Mouse (Mus musculus): ENCODE measurements around the gene Tpra1.

Tpra1 gene

GRCm38 (mm10) chr6:88901947-88902820 lies at the start of gene Tpra1:
TSS of gene Tpra1 (plus strand) at chr6:88902251.
- DNase-seq (ENCODE audit: low spot score), result peak; percentile 98

GRCm38 (mm10) chr6:88854509-88854908 lies 47.5 kb upstream of the Tpra1 start:
- no peak for DNase-seq (ENCODE audit: low spot score)

DNA sequence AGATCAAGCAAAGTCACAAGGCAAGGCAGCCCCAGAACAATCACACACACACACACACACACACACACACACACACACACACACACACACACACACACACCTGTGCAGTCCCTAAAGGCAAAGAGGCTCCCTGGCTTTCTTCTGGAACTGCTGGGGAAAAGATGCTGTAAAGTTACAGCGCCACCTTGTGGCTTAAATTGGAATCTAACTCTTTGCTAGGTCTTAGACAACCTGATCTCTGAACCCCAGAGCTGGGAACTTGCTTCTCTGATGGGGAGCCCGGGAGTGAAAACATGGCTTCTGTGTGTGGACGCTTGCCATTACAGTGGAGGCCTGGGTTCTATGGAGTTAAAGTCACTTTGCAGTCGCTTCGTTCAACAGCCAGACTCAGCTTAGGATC lies 46.4 kb upstream of the Tpra1 start:
- DNase-seq (ENCODE audit: low spot score), result peak; percentile 54

DNA sequence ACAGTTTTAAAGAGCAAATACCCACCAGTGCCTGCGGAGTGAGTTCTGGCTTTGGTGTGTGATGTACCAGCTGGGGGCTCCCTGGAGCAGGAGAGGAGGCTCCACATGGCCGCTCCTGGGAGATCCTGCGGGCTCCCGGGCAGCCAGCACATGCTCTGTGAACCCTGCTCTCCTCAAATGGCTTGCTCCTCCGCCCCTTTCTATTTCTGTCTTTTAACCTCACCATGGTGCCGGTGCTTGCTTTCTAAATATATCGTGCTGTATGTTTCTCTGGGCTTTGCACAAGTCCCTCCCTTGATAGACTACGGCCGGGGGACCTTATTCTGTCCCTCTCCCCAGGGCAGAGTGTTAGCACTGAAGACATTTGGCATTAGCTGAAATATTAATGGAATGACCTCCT lies 44.8 kb upstream of the Tpra1 start:
- DNase-seq (ENCODE audit: low spot score), result no peak

- no peak for DNase-seq (ENCODE audit: low spot score)
Measured at GRCm38 (mm10) chr6:88857830-88858229, 44.2 kb upstream of the Tpra1 start.

DNA sequence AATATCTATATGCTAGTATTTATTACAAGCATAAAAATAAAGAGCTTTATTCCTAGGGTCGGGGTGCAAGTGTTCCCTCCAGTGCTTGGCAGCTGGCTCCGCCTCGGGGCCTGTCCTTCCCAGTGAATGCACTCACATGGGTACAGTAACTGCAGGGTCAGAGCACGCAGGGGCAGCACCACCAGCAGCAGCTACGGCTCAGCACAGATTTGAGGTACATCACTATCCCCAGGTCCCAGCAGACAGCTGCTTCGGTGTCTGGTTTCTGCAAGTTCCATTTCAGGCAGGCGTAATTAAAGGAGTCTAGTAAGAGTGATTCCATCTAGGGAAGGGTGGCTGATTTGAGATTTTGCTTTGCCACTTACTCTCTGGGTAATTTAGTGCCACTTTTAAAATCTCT lies 43.7 kb upstream of the Tpra1 start:
- DNase-seq (ENCODE audit: low spot score), result no peak

- DNase-seq (ENCODE audit: low spot score), result peak; percentile 32
Measured at GRCm38 (mm10) chr6:88860914-88861313, 41.1 kb upstream of the Tpra1 start.

- DNase-seq (ENCODE audit: low spot score), result no peak
Measured at GRCm38 (mm10) chr6:88865704-88866103, 36.3 kb upstream of the Tpra1 start.

GRCm38 (mm10) chr6:88869459-88869858 lies 32.6 kb upstream of the Tpra1 start:
- no peak for DNase-seq (ENCODE audit: low spot score)

- DNase-seq (ENCODE audit: low spot score), result no peak
Measured at GRCm38 (mm10) chr6:88870594-88870993, 31.5 kb upstream of the Tpra1 start.

DNA sequence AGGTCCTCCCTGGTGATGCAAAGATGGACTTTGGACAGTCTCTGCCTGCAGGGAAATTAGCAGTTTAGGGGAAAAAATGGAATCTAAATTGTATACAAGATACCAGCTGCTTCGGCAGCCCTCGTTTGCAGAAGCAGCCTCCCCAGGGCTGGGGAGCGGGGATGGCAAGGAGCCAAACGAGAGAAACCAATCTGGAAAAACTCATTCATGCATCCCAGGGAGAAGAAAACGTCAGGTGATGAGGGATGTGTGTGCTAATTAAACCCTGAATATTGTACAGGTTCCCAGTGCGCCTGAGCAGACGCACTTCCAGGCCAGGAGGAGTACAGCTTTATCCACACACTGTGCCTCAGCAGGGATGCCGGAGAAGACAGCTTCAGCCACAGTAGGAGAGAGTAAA lies 30.5 kb upstream of the Tpra1 start:
- no peak for DNase-seq (ENCODE audit: low spot score)

DNA sequence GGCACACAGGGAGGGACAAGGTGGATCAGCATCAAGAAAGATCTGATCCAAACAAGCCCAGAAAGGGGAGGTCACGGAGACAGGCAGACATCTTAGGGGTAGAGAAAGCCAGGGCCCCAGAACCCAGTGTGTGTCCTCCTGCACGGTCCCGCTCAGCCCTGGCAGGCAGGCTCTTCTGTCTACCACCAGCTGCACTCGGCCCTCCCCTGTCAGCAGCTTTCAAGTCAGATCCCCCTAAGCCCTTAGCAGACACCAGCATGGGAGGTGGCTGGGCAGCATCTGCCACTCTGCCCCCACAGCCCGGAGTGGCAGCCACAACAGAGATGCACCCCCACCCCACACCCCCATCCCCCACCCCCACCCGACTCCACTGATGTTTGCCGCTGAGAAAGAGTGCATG lies 29.2 kb upstream of the Tpra1 start:
- no peak for DNase-seq (ENCODE audit: low spot score)

DNA sequence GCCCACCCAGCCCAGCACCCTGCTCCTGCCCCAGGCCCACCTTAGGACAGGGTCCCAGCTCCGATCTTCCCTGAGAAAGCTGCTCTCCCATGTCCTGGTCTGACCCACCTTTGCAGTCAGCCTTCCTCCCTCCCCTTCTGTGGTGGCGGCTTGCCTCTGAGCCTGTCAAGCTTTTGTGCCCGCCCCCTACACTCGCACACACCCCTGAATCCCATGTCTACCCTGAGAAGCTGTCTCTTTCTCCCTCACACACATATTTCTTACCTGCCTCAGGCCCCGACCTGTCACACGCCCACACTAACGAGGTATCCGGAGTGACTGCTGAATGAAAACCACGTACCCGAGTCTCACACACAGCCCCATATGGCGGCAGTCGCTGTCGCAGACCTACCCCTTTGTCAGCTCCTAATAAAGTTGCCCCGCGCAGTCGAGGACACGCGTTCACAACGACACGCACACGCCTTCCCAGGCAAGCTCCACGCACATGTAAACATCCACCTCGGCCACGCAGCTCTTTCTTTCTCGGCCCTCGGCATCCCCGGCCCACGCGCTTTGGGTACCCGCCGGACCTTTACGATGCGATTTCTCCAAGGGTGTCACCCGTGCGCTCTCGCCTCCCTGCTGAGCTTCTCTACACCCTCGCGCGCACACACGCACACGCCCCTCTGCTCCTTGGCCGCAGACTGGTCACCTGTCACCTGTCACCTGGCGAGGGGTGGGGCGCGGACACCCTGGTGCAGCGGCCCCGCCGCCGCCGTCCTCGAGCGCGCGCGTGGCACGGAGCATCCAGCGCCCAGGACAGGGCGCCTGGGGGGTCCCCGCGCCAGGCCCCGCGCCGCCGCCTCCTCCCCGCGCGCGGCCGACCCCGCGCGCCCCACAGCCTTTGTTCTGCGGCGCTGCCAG lies 27.8 kb upstream of the Tpra1 start:
- DNase-seq (ENCODE audit: low spot score), result no peak

DNA sequence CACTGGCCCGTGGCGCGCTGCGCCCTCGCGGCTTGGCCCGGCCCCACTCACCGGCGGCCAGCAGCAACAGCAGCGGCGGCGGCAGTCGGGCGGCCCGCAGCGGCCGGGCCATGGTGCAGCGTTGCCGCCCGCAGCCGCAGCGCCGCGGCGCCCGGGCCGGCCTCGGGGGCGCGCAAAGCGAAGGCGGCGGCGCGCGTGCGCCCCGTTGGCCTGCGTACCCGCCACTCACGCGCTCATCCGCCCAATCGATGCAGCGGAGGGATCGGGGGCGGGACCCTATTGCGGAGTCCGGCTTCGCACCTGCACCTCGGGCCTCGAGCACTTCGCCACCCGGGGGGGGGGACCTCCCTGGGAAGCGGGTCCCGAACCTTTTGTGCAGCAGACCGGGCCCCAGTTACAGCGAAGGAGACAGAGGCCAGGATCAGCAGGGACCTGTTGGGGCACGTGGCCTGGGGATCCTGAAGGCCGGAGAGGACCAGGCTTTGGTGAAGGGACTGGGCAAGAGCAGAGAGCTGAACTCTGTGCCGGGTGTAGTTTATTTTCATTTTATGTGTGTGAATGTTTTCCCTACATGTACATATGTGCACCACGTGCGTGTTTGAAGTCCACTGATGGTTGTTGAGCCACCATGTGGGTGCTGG lies 27.1 kb upstream of the Tpra1 start, which contains the start of gene Podxl2:
Gene Podxl2 (minus strand): TSS at position 177 of the 641 bp plus-strand sequence.
- DNase-seq (ENCODE audit: low spot score), result peak; percentile 43

GRCm38 (mm10) chr6:88879471-88879870 lies 22.6 kb upstream of the Tpra1 start:
- DNase-seq (ENCODE audit: low spot score), result no peak

GRCm38 (mm10) chr6:88881334-88881733 lies 20.7 kb upstream of the Tpra1 start:
- no peak for DNase-seq (ENCODE audit: low spot score)

- no peak for DNase-seq (ENCODE audit: low spot score)
Measured at GRCm38 (mm10) chr6:88884195-88884594, 17.9 kb upstream of the Tpra1 start.

DNA sequence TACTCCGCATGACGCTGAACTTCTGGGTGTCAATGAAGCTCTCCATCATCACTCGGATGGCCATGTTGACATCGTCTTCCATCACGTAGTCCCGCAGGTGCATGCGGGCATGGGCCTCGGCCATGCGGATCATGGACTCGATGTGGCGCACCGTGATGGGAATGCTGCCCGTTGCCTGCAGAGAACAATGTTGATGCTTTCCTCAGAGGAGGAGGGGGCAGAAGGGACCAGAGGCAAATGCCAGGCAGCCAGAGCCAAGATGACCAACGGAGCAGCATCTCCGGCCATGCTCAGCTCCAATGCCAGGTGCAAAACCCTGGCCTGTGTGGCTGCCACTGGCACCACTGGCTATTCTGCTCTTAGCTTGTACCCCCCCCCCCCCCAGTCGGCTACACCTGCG lies 17.4 kb upstream of the Tpra1 start:
- no peak for DNase-seq (ENCODE audit: low spot score)

GRCm38 (mm10) chr6:88885644-88886416 lies 16.2 kb upstream of the Tpra1 start:
- DNase-seq (ENCODE audit: low spot score), result no peak

DNA sequence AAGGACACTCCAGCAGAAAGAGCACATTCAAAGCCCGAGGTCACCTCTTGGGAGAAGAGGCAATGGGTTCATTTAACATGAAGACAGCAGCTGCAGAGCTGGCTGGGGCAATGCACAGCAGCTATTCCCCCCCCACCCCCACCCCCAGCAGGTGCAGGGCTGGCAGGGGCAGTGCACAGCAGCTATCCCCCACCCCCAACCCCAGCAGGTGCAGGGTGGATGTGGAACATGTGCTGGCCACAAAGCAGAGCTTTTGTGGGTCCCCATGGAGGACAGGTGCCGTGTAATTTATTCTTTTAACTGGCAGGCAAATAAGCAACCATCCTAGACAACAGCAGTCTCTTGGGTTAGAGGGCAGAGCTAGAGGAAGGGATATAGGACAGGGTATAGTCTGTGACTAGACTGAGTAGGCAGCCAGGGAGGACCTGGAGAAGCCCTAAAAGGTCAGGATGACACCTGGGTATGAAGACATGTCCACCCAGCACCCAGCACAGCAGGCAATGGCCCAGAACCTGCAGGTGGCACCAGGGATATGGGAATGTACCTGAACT lies 15.6 kb upstream of the Tpra1 start:
- no peak for DNase-seq (ENCODE audit: low spot score)

DNA sequence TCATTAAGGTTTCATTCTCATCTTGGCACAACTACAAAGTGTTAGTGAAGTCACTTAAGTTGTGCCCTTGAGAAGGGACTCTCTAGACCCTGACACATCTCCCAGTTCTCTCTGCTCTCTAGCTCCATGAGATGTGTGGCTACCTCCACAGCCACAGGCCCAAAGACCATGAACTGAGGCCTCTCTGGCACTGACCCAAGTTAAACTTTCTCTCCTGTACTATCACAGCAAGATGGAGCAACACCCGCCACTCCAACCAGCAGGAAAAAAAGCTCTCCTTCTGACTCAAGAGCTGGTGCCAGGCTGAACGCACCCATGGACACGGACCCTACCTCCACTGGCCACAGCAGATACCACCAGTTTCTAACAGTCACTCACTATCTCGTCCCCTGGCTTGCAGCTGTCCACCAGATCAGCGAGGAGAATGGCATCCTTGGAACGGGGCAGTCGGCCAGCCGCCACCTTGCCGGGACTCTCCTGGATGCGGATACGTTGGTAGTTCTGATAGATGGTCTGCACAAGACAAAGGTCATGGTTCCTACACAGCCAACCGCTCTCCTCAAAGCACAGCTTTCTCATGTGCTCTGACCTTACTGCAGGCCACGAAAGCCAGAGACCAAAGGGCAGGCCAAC lies 12.5 kb upstream of the Tpra1 start:
- DNase-seq (ENCODE audit: low spot score), result no peak
